Mouse (Mus musculus): ENCODE data around the gene Arhgap45. TPM values are rescaled to one million over a fixed set of nuclear protein-coding genes. Genes with fewer than 3 reads are reported as not detected.
"Not testable (repeated sequence)": the region's sequence is repeated elsewhere in the genome, so short reads cannot be mapped to it uniquely, and the experiment has no call there.

Arhgap45 gene
- total RNA-seq, 2 experiments from 2014 or later = 3.5 TPM

DNA sequence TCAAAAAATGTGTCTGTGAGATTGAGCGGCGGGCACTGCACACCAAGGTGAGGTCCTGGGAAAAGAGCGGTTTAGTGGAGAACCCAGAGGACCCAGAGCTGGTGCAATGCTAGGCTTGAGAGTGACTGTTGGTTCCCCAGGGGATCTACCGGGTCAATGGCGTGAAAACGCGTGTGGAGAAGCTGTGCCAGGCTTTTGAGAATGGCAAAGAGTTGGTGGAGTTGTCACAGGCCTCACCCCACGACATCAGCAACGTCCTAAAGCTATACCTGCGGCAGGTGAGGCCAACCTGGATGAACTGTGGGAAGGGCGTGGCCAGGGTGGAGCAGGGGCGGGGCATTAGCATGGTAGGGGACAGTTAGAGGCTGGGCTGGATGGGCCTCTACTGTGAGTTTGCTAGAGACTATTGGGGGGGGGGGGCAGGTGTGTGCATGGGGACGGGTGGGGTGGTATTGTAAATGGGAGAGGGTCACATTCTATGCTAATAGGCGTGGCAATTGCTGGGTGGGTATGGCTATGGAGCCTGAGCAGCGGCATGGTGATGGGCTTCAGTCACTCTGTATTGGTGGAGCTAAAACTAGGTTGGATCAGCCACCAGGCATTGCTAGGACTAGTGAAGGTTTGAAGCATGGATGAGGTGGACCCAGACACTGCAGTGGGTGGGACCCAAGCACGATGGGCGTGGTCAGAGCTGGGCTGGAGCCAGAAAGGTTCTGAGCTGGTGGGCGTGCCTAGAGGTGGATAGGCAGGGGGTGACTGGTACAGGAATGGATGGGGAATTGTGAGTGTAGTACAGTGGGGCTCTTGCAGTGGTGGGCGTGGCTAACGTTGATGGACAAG is 11.4 kb downstream of the Arhgap45 start:
- no peak for DNase-seq (ENCODE audit: extremely low spot score in 1 of 2, low spot score in 2 of 2)
- TF ChIP-seq CTCF (IDR thresholded peaks at IDR 0.05) = no peak
- intact Hi-C loops (cut with DNase I) = no loop called here
- H3K27ac ChIP-seq = no peak overlapping the region
- H3K4me3 ChIP-seq = no peak overlapping the region

DNA sequence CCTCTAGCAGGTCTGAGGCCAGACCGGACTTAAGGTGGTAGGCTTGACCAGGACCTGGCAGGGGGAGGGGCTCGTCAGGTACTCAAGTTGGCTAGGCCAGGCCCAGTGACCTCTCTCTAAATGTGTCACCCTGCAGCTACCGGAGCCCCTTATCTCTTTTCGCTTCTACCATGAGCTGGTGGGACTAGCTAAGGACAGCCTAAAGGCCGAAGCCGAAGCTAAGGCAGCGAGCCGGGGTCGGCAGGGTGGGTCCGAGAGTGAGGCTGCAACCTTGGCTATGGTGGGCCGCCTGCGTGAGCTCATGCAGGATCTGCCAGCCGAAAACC is 12.0 kb downstream of the Arhgap45 start:
- no peak for DNase-seq (ENCODE audit: extremely low spot score in 1 of 2, low spot score in 2 of 2)
- intact Hi-C loops (cut with DNase I) = no loop called here
- no peak for TF ChIP-seq CTCF (IDR thresholded peaks at IDR 0.05)
- H3K27ac ChIP-seq = no peak overlapping the region
- H3K4me3 ChIP-seq = no peak overlapping the region

DNA sequence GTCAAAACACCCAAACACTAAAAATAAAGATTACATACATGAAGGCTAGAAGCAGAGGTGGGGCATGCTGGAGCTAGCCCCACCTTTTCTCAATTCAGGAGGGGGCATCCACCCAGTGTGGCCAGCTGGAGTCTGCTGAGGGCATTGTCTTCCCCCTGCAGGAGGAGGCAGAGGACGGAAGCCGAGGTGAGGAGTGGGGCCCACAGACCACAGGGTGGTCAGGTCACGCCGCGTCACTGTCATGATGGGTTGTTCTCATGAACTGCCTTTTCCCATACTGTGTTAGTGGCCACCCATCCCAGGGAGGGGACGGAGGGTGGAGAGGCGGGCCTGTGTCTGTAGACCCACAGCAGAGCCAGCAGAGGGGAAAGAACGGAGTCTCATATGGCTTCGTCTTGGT is 13.7 kb downstream of the Arhgap45 start:
- Histone ChIP-seq H3K4me3 (no peak overlapping the region), H3K27ac (no peak overlapping the region)
- TF ChIP-seq CTCF (IDR thresholded peaks at IDR 0.05) = no peak
- DNase-seq (ENCODE audit: extremely low spot score in 1 of 2, low spot score in 2 of 2) = no peak
- intact Hi-C loops (cut with DNase I) = no loop called here

DNA sequence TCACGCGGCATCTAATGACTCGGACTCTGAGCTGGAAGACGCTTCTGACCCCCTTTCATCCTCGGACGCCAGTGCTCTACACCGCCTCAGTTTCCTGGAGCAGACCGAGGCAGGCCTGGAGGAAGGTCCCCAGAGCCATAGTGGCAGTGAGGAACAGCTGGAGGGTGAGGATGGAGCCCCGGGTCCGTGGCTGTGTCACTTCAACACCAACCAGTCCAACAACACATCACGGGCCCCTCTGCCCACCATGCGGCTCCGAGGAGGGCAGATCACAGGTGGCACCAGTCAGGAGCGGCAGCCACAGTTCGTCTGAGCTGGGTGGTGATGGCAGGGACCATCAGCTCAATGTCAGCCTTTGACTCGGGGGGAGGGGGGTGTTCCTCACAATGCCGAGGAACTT is 14.3 kb downstream of the Arhgap45 start:
- intact Hi-C loops (cut with DNase I) = no loop called here
- Histone ChIP-seq H3K27ac (no peak overlapping the region), H3K4me3 (no peak overlapping the region)
- no peak for TF ChIP-seq CTCF (IDR thresholded peaks at IDR 0.05)
- DNase-seq (ENCODE audit: extremely low spot score in 1 of 2, low spot score in 2 of 2) = no peak

DNA sequence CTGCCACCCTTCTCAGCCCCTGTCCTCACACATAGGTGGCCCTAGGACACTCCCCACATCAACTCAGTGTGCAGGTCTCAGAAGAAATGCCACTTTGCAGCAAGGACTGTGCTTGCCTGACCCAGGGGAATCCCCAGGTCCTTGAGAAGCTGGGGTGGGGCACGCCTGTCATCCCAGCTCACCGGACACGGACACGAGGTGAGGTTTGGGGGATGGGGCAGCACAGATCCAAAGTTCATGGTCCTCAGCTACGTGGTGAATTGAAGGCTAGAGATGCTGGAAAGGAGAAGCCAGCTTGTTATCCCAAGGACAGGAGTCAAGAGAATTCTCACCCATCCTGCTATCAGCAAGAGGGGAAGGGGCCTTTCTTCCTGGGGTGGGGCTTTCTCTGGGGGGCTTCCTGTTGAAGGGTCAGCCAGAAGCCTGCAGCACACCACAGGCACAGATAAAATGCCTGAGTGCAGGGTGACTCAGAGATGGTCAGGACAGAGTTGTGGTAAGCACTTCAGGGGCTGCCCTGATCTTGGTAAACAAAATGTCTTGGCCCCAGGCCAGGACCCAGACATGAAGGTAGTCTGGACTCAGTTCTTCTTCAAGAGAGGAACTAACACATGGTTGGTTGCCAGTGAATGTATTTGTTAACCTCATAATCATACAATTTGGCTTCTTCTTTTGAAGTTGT is 16.5 kb downstream of the Arhgap45 start:
- no peak for DNase-seq (ENCODE audit: extremely low spot score in 1 of 2, low spot score in 2 of 2)
- Histone ChIP-seq H3K27ac (peak overlapping the region; percentile 32; the same call in 1 of the 2 replicates), H3K4me3 (no peak overlapping the region)
- intact Hi-C loops (cut with DNase I) = no loop called here
- TF ChIP-seq CTCF (IDR thresholded peaks at IDR 0.05) = no peak

DNA sequence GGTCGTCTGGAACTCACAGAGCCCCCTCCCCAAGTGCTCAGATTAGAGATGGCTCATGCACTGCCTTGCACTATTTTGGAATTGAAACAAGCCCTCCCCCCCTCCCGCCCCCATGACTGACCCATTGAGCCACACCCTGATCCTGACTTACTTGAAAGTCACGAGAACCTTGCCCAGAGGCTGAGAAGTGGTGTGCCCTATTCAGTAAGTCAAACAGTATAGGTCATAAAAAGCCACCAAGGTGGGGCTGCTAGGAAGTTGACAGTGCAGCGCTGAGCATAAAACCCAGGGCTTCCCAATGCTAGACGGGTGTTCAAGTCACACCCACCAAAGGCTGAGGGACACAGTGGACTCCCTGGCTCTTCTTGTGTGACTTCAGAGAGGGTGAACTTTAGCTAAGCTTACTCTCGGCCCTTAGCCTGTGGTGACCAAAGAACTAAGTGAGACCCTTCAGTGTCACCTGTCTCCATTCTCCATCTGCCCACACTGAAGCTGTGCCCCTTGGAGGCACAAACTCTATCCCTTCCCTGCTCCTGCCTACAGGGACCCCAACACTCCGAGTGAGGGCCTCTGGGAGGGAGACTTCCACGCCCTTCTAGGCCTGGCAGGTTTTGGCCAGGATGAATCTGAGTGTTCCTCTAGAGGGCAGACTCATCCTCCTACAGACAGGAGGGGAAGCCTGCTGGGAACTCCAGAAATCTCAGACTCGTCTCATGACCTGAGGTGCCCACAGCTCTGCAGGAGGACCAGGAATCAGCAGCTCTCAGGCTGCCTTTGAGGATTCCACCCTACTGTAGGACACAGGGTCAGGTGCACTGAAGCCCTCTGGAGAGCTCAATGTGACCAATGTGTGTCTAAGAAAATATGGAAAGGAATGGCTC is 17.3 kb downstream of the Arhgap45 start:
- TF ChIP-seq CTCF (IDR thresholded peaks at IDR 0.05) = peak; percentile 60
- no peak overlapping the region for H3K4me3 ChIP-seq
- no peak for DNase-seq (ENCODE audit: extremely low spot score in 1 of 2, low spot score in 2 of 2)
- peak overlapping the region; percentile 30 for H3K27ac ChIP-seq
- intact Hi-C loops (cut with DNase I) = no loop called here

DNA sequence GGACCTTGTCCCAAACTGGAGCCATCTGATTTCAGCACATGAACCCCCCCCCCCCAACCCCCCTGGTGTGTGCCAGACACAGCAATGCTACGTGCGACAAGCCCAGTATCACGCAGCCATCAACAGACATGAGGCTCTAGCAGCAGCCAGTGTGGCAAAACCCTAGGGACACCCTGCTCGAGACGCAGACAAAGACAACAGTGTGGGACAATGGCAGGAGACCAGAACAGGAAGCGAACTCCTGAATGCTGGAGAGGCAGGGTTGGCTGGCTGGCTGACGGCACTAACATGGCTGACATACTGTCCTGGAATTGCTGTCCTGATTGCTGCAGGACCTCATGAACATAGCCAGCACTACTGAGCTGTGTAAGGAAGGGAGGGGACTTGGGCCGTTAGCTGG is 18.7 kb downstream of the Arhgap45 start:
- peak overlapping the region; percentile 15; the same call in 1 of the 2 replicates for H3K27ac ChIP-seq
- DNase-seq (ENCODE audit: extremely low spot score in 1 of 2, low spot score in 2 of 2) = no peak
- H3K4me3 ChIP-seq = no peak overlapping the region
- no peak for TF ChIP-seq CTCF (IDR thresholded peaks at IDR 0.05)
- intact Hi-C loops (cut with DNase I) = loop anchor here (5.0 kb wide), 1 partner anchor 38 kb away; the partner anchor contains the start of gene Abca7

DNA sequence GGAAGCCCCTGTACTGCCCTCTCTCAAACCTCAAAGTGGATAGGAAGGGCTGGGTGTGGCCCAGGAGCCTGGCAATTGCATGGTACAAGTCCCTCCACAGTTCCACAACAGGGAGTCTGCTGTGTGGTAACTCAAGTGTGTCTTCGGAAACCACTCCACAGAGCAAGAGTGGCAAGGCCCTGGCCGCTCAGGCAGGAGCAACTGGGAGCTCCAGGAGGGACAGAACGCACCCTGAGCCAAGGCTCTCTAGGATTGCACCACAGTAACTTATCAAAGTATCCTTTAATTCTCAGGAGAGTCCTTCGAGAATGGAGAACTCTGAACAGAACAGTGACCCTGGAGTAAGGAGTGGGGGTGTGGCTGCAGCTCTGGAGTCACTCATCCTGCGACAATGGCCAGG is 19.2 kb downstream of the Arhgap45 start:
- no peak for DNase-seq (ENCODE audit: extremely low spot score in 1 of 2, low spot score in 2 of 2)
- no peak for TF ChIP-seq CTCF (IDR thresholded peaks at IDR 0.05)
- Histone ChIP-seq H3K4me3 (no peak overlapping the region), H3K27ac (peak overlapping the region; percentile 15; the same call in 1 of the 2 replicates)
- intact Hi-C loops (cut with DNase I) = loop anchor here (5.0 kb wide), 1 partner anchor 38 kb away; the partner anchor contains the start of gene Abca7

DNA sequence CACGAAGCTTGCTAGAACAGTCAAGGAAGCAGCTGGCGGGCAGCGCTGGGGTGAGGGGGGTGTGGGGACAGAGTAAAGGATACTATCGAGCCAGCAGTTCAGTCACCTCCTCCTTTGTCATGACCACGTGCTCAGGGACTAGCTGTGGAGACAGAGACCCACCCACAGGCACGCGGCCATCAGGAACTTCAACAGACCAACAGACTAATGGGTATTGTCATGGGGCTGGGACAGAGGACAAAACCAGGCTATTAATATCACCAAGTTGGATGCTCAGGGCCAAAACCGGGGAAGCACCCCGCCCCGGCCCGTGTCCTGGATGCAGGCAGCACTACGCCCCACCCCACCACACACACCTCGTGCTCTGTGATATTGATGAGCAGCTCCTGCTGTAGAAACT is 20.4 kb downstream of the Arhgap45 start:
- Histone ChIP-seq H3K27ac (no peak overlapping the region), H3K4me3 (no peak overlapping the region)
- DNase-seq (ENCODE audit: extremely low spot score in 1 of 2, low spot score in 2 of 2) = no peak
- TF ChIP-seq CTCF (IDR thresholded peaks at IDR 0.05) = no peak
- intact Hi-C loops (cut with DNase I) = loop anchor here (5.0 kb wide), 1 partner anchor 40 kb away; the partner anchor contains the start of gene Abca7

DNA sequence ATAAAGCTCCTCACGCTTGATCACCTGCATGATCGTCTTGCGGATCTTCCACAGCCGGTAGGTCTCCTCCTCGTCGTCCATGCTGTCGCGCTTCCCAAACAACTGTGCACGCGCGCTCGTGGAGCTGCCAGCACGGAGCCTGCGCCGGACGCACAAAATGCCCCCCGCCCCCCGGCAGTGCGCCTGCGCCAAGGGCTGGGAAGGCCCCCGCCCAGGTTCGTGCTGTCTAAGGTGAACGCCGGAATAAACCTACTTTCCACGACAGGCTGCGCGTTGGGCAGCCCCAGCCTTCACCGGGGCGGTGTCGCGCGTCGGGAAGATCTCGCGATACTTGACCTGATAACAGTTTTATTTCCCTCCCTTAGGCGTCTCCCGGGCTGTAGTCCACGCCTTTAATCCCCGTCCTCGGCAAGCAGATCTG is 23.1 kb downstream of the Arhgap45 start, which contains the start of gene Polr2e:
TSS of gene Polr2e (minus strand) at position 237 of the 421 bp plus-strand sequence.
- intact Hi-C loops (cut with DNase I) = loop anchor here (2.0 to 5.0 kb wide), 2 partner anchors 42 to 55 kb away; partner anchors contain the start of genes Abca7 and Tmem259
- TF ChIP-seq CTCF (IDR thresholded peaks at IDR 0.05) = no peak; the same call in 1 of the 2 replicates
- Histone ChIP-seq H3K4me3 (peak within 1 kb of the TSS; percentile 89), H3K27ac (peak within 1 kb of the TSS; percentile 74)
- DNase-seq (ENCODE audit: extremely low spot score in 1 of 2, low spot score in 2 of 2) = peak; percentile 96 to 97

DNA sequence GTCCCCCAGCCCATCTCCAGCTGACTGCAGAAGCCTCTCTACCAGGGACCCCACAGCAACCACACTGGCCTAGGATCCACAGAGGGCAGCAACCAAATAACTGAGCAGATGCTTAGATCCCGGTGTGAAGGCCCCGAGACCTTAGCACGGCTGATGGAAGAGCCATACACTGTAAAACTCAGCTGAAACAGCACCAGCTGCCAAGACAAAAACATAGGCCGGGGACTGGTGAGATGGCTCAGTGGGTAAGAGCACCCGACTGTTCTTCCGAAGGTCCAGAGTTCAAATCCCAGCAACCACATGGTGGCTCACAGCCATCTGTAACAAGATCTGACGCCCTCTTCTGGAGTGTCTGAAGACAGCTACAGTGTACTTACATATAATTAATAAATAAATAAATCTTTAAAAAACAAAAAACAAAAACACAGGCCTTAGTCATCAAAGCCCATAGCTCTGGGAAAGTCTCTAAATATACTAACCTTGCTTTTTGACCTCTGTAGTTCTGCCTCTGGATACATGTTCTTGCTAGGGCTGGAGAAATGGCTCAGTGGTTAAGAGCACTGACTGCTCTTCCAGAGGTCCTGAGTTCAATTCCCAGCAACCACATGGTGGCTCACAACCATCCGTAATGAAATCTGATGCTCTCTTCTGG is 25.1 kb downstream of the Arhgap45 start:
- DNase-seq (ENCODE audit: extremely low spot score in 1 of 2, low spot score in 2 of 2); H3K4me3 ChIP-seq; intact Hi-C loops (cut with DNase I); H3K27ac ChIP-seq: not testable (repeated sequence)

Measured in left cerebral cortex, adult 2 months (tissue).